Mouse (Mus musculus): Measurements from ENCODE around the gene Acp5. TPM values are rescaled to one million over a fixed set of nuclear protein-coding genes. Genes with fewer than 3 reads are reported as not detected.

Gene Acp5
- polyA plus RNA-seq, 1 experiment, result 47.7 TPM

DNA sequence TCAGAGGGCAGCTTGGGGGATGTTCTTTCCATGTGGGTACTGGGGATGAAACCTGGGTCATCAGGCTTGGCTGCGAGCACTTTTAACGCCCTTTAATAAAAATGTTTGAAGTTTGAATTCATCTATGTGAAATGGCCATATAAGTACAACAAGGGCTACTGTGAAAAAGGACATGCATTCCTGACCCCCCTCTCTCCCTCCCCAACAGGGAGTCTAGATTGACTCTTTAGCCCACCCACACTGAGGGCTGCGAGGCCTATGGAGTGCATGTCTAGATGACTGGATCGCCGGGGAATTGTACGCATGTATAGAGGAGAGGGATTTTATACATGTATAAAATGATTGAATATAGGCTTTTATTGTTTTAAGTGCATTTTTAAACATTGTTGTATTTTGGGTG is 49.5 kb downstream of the Acp5 start:
- Histone ChIP-seq H3K4me1 (ENCODE audit: control insufficient read depth, insufficient read depth, low read length) (peaks cover 2% of the 10 kb centered on the region; the same call in 1 of the 2 replicates), H3K4me3 (replicated peaks; ENCODE audit: extremely low read depth, low read depth, low read length) (peak overlapping the region; percentile 72)
- TF ChIP-seq POLR2A (IDR thresholded peaks at IDR 0.05; ENCODE audit: borderline replicate concordance, extremely low read depth, low read depth, low read length), result no peak
- no peak for TF ChIP-seq CTCF (IDR thresholded peaks at IDR 0.05; ENCODE audit: insufficient read depth, low read length)
- DNase-seq, result no peak
- 50% methylated on average over 6 of the region's 6 CpGs for WGBS

DNA sequence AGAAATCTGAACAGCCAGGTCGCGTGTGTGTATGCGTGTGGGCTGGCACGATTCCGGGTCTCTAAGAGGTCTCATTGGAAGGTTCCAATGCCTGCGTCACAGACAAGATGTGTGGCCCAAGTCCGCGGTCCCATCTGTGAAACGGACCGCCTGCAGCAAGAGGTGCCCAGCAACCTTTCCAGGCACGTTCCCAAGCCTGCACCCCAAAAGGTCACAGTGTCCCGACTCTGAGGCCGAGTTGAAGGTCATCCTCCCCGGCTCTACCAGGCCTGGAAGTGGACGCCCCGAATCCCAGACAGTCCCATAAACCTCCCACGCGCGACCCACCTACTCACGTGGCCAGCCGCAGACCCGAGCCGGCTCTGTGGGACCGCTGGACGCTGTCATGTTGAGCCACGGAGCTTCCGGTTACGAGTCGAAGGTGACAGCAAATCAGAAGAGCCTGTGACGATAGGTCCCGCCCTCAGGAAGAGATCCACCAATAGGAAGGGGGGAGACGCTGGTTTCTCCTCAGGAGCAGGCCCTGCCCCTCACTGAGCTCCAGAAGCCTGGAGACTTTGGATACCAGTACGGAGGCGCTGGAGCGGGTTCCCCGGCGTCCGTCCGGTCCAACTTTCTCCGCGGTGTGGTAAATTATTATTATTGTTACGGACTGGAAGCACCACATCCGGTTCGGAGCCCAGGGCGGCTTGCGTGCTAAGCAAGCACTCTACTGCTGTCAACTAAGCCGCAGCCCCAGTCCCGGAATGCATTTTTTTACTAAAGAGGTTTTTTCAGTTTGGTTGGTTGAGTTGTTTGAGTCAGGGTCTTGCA is 50.3 kb downstream of the Acp5 start, which contains the start of gene Ecsit:
Gene Ecsit, minus strand, starts transcription at position 417 of the 813 bp plus-strand sequence.
- Histone ChIP-seq H3K4me3 (replicated peaks; ENCODE audit: extremely low read depth, low read depth, low read length) (peak within 1 kb of the TSS; percentile 87), H3K4me1 (ENCODE audit: control insufficient read depth, insufficient read depth, low read length) (peaks cover 2% of the 10 kb centered on the region; the same call in 1 of the 2 replicates)
- DNase-seq, result peak; percentile 88
- no peak for TF ChIP-seq CTCF (IDR thresholded peaks at IDR 0.05; ENCODE audit: insufficient read depth, low read length)
- TF ChIP-seq POLR2A (IDR thresholded peaks at IDR 0.05; ENCODE audit: borderline replicate concordance, extremely low read depth, low read depth, low read length), result peak; percentile 72; the same call in 1 of the 2 replicates
- WGBS, result under 1% methylated on average over 48 of the region's 48 CpGs

DNA sequence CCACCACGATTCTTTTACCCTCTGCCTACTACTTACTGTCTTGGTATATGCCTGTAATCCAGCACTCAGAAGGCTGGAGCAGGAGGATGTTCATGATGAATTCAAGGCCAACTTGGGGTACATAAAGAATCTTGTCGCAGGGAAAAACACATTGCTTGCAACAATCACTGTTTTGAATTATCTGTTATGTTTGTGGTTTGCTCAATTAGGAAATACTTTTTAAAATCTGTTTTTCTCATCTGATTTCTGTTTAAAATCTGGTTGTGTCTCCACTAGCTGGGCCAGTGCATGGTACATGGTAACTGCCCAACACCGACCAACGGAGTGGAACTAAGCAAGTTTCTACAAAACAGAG is 50.9 kb downstream of the Acp5 start:
- TF ChIP-seq CTCF (IDR thresholded peaks at IDR 0.05; ENCODE audit: insufficient read depth, low read length) (no peak), POLR2A (IDR thresholded peaks at IDR 0.05; ENCODE audit: borderline replicate concordance, extremely low read depth, low read depth, low read length) (no peak)
- 25% methylated on average over 4 of the region's 4 CpGs for WGBS

More for the DNA sequence above, 50.9 kb downstream of the Acp5 start:
- H3K4me1 ChIP-seq (ENCODE audit: control insufficient read depth, insufficient read depth, low read length), result peaks cover 2% of the 10 kb centered on the region; the same call in 1 of the 2 replicates
- no peak for DNase-seq
- H3K4me3 ChIP-seq (replicated peaks; ENCODE audit: extremely low read depth, low read depth, low read length), result peak overlapping the region; percentile 87

Other genes with a start within 250 kb of the Acp5 start
- gene Rab3d, start 217.5 kb downstream of the Acp5 start, polyA plus RNA-seq (2012; rRNA removed), result 83.6 and 104 TPM in 2 replicates
- 6.3 and 7.6 TPM in 2 replicates for gene Ccdc159, start 208.2 kb downstream of the Acp5 start, polyA plus RNA-seq (2012; rRNA removed)
- 190 and 194 TPM in 2 replicates for gene Tmem205, start 208.2 kb downstream of the Acp5 start, polyA plus RNA-seq (2012; rRNA removed)
- gene Plppr2, start 198.7 kb downstream of the Acp5 start, polyA plus RNA-seq (2012; rRNA removed), result 15.6 and 19.2 TPM in 2 replicates
- gene Swsap1, start 180.0 kb downstream of the Acp5 start, polyA plus RNA-seq (2012; rRNA removed), result 10.1 and 10.8 TPM in 2 replicates
- 10.7 and 11.1 TPM in 2 replicates for gene Epor, start 172.2 kb downstream of the Acp5 start, polyA plus RNA-seq (2012; rRNA removed)
- gene Rgl3, start 146.3 kb downstream of the Acp5 start, polyA plus RNA-seq (2012; rRNA removed), result 24.8 and 30.6 TPM in 2 replicates
- 2.9 and 3.6 TPM in 2 replicates for gene Ccdc151, start 133.1 kb downstream of the Acp5 start, polyA plus RNA-seq (2012; rRNA removed)
- gene Prkcsh, start 132.9 kb downstream of the Acp5 start, polyA plus RNA-seq (2012; rRNA removed), result 52.9 and 58.0 TPM in 2 replicates
- 0.05 and 0.06 TPM in 2 replicates for gene Elavl3, start 83.7 kb downstream of the Acp5 start, polyA plus RNA-seq (2012; rRNA removed)
- gene Gm49318, start 64.5 kb downstream of the Acp5 start, polyA plus RNA-seq (2012; rRNA removed), result not detected in 2 replicates
- 20.3 and 23.1 TPM in 2 replicates for gene Zfp653, start 64.3 kb downstream of the Acp5 start, polyA plus RNA-seq (2012; rRNA removed)
- 29.1 and 36.4 TPM in 2 replicates for gene Ecsit, start 50.3 kb downstream of the Acp5 start, polyA plus RNA-seq (2012; rRNA removed)
- 79.3 and 94.3 TPM in 2 replicates for gene Cnn1, start 36.5 kb downstream of the Acp5 start, polyA plus RNA-seq (2012; rRNA removed)
- 176 and 180 TPM in 2 replicates for gene Elof1, start 18.5 kb downstream of the Acp5 start, polyA plus RNA-seq (2012; rRNA removed)
- 67.8 and 68.8 TPM in 2 replicates for gene Pigyl, start 21.1 kb upstream of the Acp5 start, polyA plus RNA-seq (2012; rRNA removed)
- gene Zfp872, start 52.4 kb upstream of the Acp5 start, polyA plus RNA-seq (2012; rRNA removed), result 0.10 and 0.12 TPM in 2 replicates
- gene Zfp809, start 90.0 kb upstream of the Acp5 start, polyA plus RNA-seq (2012; rRNA removed), result 18.2 and 20.3 TPM in 2 replicates
- 0.09 and 0.18 TPM in 2 replicates for gene Zfp599, start 124.2 kb upstream of the Acp5 start, polyA plus RNA-seq (2012; rRNA removed)
- gene Zfp810, start 171.9 kb upstream of the Acp5 start, polyA plus RNA-seq (2012; rRNA removed), result 7.1 and 9.8 TPM in 2 replicates